Mouse (Mus musculus) natural killer cell, adult 2 months (primary cell): ENCODE results near the gene Nfix.

Experiments used
- DNase-seq, 2 experiments: peaks; one replicate each; pipeline ENCODE4 v3.0.0; 2022; ENCODE audit warnings: low spot score in 2 of 2

Nfix gene

GRCm38 (mm10) chr8:84766422-84766821 lies 33.7 kb downstream of the Nfix start:
- no peak for DNase-seq

- DNase-seq: no peak
These were observed 34.5 kb downstream of the Nfix start for GRCm38 (mm10) chr8:84765629-84766028.

- DNase-seq: no peak
These were observed 35.2 kb downstream of the Nfix start for GRCm38 (mm10) chr8:84764870-84765495.

- no peak for DNase-seq
These were observed 36.0 kb downstream of the Nfix start for GRCm38 (mm10) chr8:84764100-84764499.

GRCm38 (mm10) chr8:84760901-84761300 lies 39.2 kb downstream of the Nfix start:
- no peak for DNase-seq

GRCm38 (mm10) chr8:84760405-84760805 lies 39.7 kb downstream of the Nfix start:
- no peak for DNase-seq

- no peak for DNase-seq
These were observed 40.4 kb downstream of the Nfix start for GRCm38 (mm10) chr8:84759718-84760117.

- DNase-seq: peak; percentile 23 to 24
These were observed 41.0 kb downstream of the Nfix start for GRCm38 (mm10) chr8:84759126-84759525.

GRCm38 (mm10) chr8:84758308-84758707 lies 41.8 kb downstream of the Nfix start:
- no peak for DNase-seq

GRCm38 (mm10) chr8:84757501-84757900 lies 42.6 kb downstream of the Nfix start:
- no peak for DNase-seq

GRCm38 (mm10) chr8:84752734-84753582 lies 47.2 kb downstream of the Nfix start:
- DNase-seq: no peak

- DNase-seq: no peak
These were observed 50.6 kb downstream of the Nfix start for GRCm38 (mm10) chr8:84749519-84749918.

- DNase-seq: no peak
These were observed 54.9 kb downstream of the Nfix start for GRCm38 (mm10) chr8:84745032-84745925.

- no peak for DNase-seq
These were observed 56.4 kb downstream of the Nfix start for GRCm38 (mm10) chr8:84743517-84744420.

- no peak for DNase-seq
These were observed 57.1 kb downstream of the Nfix start for GRCm38 (mm10) chr8:84743054-84743415.

GRCm38 (mm10) chr8:84742171-84743053 lies 57.7 kb downstream of the Nfix start:
- DNase-seq: no peak

- no peak for DNase-seq
These were observed 59.0 kb downstream of the Nfix start for GRCm38 (mm10) chr8:84740895-84741843.

- DNase-seq: no peak
These were observed 60.8 kb downstream of the Nfix start for GRCm38 (mm10) chr8:84739401-84739742.

GRCm38 (mm10) chr8:84738715-84739400 lies 61.3 kb downstream of the Nfix start:
- DNase-seq: no peak
